Mouse (Mus musculus) stomach, embryonic 14.5 days (tissue): ENCODE results near the gene Smyd4. TPM values are rescaled to one million over a fixed set of nuclear protein-coding genes. Genes with fewer than 3 reads are reported as not detected.
A peak's percentile ranks its signal among the peaks of the same experiment; 100 is the strongest.

Experiments
- ATAC-seq: fragments of 200-750 bp; cut with Nextera tagmentation; 2 replicates; pipeline ENCODE4 v1.8.0; 2017; ENCODE audit warnings: low read depth, moderate TSS enrichment; ENCODE audit not compliant: insufficient number of reproducible peaks, insufficient read depth, low FRiP score
- H3K27ac ChIP-seq: fragments of 300-500 bp; sonication (generic); 2 replicates; pipeline ENCODE4 v1.5.1; 2014; ENCODE audit warnings: mild to moderate bottlenecking, low read length, moderate library complexity, mixed read lengths
- H3K27me3 ChIP-seq: fragments of 300-500 bp; sonication (generic); 2 replicates; pipeline ENCODE4 v1.6.1; 2014; ENCODE audit warnings: low read length, control low read depth, mixed read lengths; ENCODE audit not compliant: control insufficient read depth, insufficient read depth
- H3K36me3 ChIP-seq: fragments of 300-500 bp; sonication (generic); 2 replicates; pipeline ENCODE4 v1.6.1; 2014; ENCODE audit warnings: mild to moderate bottlenecking, control low read depth, low read length, moderate library complexity, mixed read lengths; ENCODE audit not compliant: control insufficient read depth, insufficient read depth
- H3K4me1 ChIP-seq: fragments of 300-500 bp; sonication (generic); 2 replicates; pipeline ENCODE4 v1.6.1; 2014; ENCODE audit warnings: low read length, control low read depth, mixed read lengths; ENCODE audit not compliant: control insufficient read depth, insufficient read depth
- H3K4me2 ChIP-seq: fragments of 300-500 bp; sonication (generic); replicated peaks from 2 replicates; pipeline ENCODE4 v1.6.1; 2014; ENCODE audit warnings: low read depth, low read length, control low read depth
- H3K4me3 ChIP-seq: fragments of 300-500 bp; sonication (generic); 2 replicates; pipeline ENCODE4 v1.5.1; 2014; ENCODE audit warnings: low read depth, low read length, control low read depth
- H3K9ac ChIP-seq: fragments of 300-500 bp; sonication (generic); replicated peaks from 2 replicates; pipeline ENCODE4 v1.6.1; 2014; ENCODE audit warnings: low read depth, mild to moderate bottlenecking, control low read depth, low read length, moderate library complexity, mixed read lengths
- H3K9me3 ChIP-seq: fragments of 300-500 bp; sonication (generic); 2 replicates; pipeline ENCODE4 v1.6.1; 2016; ENCODE audit warnings: low read depth, low read length, control low read depth; ENCODE audit not compliant: control insufficient read depth
- WGBS: fragments of 180-500 bp; shearing (Covaris S2); extraction: QIAGEN DNeasy Blood & Tissue Kit; methylation state at CpG from one replicate; pipeline ENCODE4 v1.1.7; 2014; 5-methylcytosine and 5-hydroxymethylcytosine counted together
- polyA plus RNA-seq: library from polyadenylated mRNA; unstranded; fragments of >200 nt; fragmentation: Nextera tagmentation; extraction: Ambion mirVana; gene quantifications from 2 replicates; pipeline ENCODE4 v1.2.1, GENCODE M21; 2014

Gene Smyd4
- polyA plus RNA-seq, 1 experiment from 2014 or later, result 12.6 TPM

GRCm38 (mm10) chr11:75424459-75424858 lies 76.2 kb downstream of the Smyd4 start:
- no peak overlapping the region for H3K4me2 ChIP-seq
- no peak overlapping the region for H3K4me3 ChIP-seq
- H3K27me3 ChIP-seq, result no peaks in the 10 kb centered on the region
- ATAC-seq, result no peak
- H3K27ac ChIP-seq, result no peak overlapping the region
- WGBS, result 92% methylated on average over 3 of the region's 3 CpGs
- no peaks in the 10 kb centered on the region for H3K9me3 ChIP-seq
- no peaks in the 10 kb centered on the region for H3K36me3 ChIP-seq
- peaks cover 10% of the 10 kb centered on the region for H3K4me1 ChIP-seq
- no peak overlapping the region for H3K9ac ChIP-seq

- H3K27ac ChIP-seq, result no peak overlapping the region
- H3K4me1 ChIP-seq, result no peaks in the 10 kb centered on the region
- no peak for ATAC-seq
- H3K36me3 ChIP-seq, result no peaks in the 10 kb centered on the region
- no peaks in the 10 kb centered on the region for H3K27me3 ChIP-seq
- H3K9me3 ChIP-seq, result no peaks in the 10 kb centered on the region
- H3K4me2 ChIP-seq, result no peak overlapping the region
- no peak overlapping the region for H3K4me3 ChIP-seq
- 81% methylated on average over 9 of the region's 9 CpGs for WGBS
- no peak overlapping the region for H3K9ac ChIP-seq
These were observed 80.9 kb downstream of the Smyd4 start for GRCm38 (mm10) chr11:75429019-75429705.

GRCm38 (mm10) chr11:75431307-75431706 lies 83.1 kb downstream of the Smyd4 start:
- no peaks in the 10 kb centered on the region for H3K9me3 ChIP-seq
- 83% methylated on average over 11 of the region's 11 CpGs for WGBS
- no peaks in the 10 kb centered on the region for H3K36me3 ChIP-seq

GRCm38 (mm10) chr11:75434138-75434537 lies 85.9 kb downstream of the Smyd4 start:
- ATAC-seq, result no peak
- Histone ChIP-seq H3K9ac (no peak overlapping the region), H3K9me3 (no peaks in the 10 kb centered on the region), H3K4me2 (no peak overlapping the region), H3K27me3 (no peaks in the 10 kb centered on the region), H3K27ac (no peak overlapping the region), H3K36me3 (no peaks in the 10 kb centered on the region), H3K4me3 (no peak overlapping the region), H3K4me1 (no peaks in the 10 kb centered on the region)
- WGBS, result 87% methylated on average over 5 of the region's 5 CpGs

More at GRCm38 (mm10) chr11:75431307-75431706, 83.1 kb downstream of the Smyd4 start:
- Histone ChIP-seq H3K27ac (no peak overlapping the region), H3K4me1 (no peaks in the 10 kb centered on the region), H3K4me2 (no peak overlapping the region), H3K27me3 (no peaks in the 10 kb centered on the region), H3K4me3 (no peak overlapping the region), H3K9ac (no peak overlapping the region)
- no peak for ATAC-seq

GRCm38 (mm10) chr11:75438194-75438593 lies 90.0 kb downstream of the Smyd4 start:
- H3K4me3 ChIP-seq, result no peak overlapping the region
- ATAC-seq, result no peak
- no peak overlapping the region for H3K27ac ChIP-seq
- peaks cover 12% of the 10 kb centered on the region for H3K36me3 ChIP-seq
- H3K4me2 ChIP-seq, result no peak overlapping the region
- H3K4me1 ChIP-seq, result 0 out of 2 replicates have a peak, but pooled peaks cover 2% of the 10 kb centered on the region
- no peaks in the 10 kb centered on the region for H3K9me3 ChIP-seq
- H3K9ac ChIP-seq, result no peak overlapping the region
- H3K27me3 ChIP-seq, result no peaks in the 10 kb centered on the region
- WGBS, result 77% methylated on average over 13 of the region's 13 CpGs

- no peaks in the 10 kb centered on the region for H3K27me3 ChIP-seq
- peaks cover 12% of the 10 kb centered on the region for H3K36me3 ChIP-seq
- no peak for ATAC-seq
- 0 out of 2 replicates have a peak, but pooled peaks cover 2% of the 10 kb centered on the region for H3K4me1 ChIP-seq
- no peak overlapping the region for H3K9ac ChIP-seq
- H3K4me2 ChIP-seq, result no peak overlapping the region
- no peak overlapping the region for H3K27ac ChIP-seq
- H3K4me3 ChIP-seq, result no peak overlapping the region
- 85% methylated on average over 3 of the region's 3 CpGs for WGBS
- H3K9me3 ChIP-seq, result no peaks in the 10 kb centered on the region
These were observed 90.6 kb downstream of the Smyd4 start for GRCm38 (mm10) chr11:75438804-75439203.

- Histone ChIP-seq H3K4me2 (no peak within 1 kb of the TSS), H3K9me3 (no peaks in the 10 kb centered on the region), H3K9ac (no peak within 1 kb of the TSS), H3K36me3 (peaks cover 12% of the 10 kb centered on the region), H3K27me3 (no peaks in the 10 kb centered on the region), H3K4me3 (no peak within 1 kb of the TSS), H3K27ac (no peak within 1 kb of the TSS), H3K4me1 (0 out of 2 replicates have a peak, but pooled peaks cover 2% of the 10 kb centered on the region)
- peak; percentile 73 for ATAC-seq
- 70% methylated on average over 6 of the region's 6 CpGs for WGBS
These were observed 91.1 kb downstream of the Smyd4 start, which contains the start of gene Serpinf2 for GRCm38 (mm10) chr11:75439363-75439762. Gene Serpinf2, minus strand, starts transcription at chr11:75439591.

GRCm38 (mm10) chr11:75439951-75440350 lies 91.7 kb downstream of the Smyd4 start:
- H3K4me3 ChIP-seq, result no peak overlapping the region
- H3K27me3 ChIP-seq, result no peaks in the 10 kb centered on the region
- no peaks in the 10 kb centered on the region for H3K9me3 ChIP-seq
- 0 out of 2 replicates have a peak, but pooled peaks cover 2% of the 10 kb centered on the region for H3K4me1 ChIP-seq
- H3K9ac ChIP-seq, result no peak overlapping the region
- no peak for ATAC-seq
- no peak overlapping the region for H3K27ac ChIP-seq
- no peak overlapping the region for H3K4me2 ChIP-seq
- WGBS, result 83% methylated on average over 3 of the region's 3 CpGs
- peaks cover 15% of the 10 kb centered on the region for H3K36me3 ChIP-seq
